Mouse (Mus musculus): Measurements from ENCODE around the gene Lin9. TPM values are rescaled to one million over a fixed set of nuclear protein-coding genes. Genes with fewer than 3 reads are reported as not detected.
A peak's percentile ranks its signal among the peaks of the same experiment; 100 is the strongest.

The Lin9 gene
- total RNA-seq, 2 experiments from 2014 or later: 4.3 to 4.4 TPM

GRCm38 (mm10) chr1:180708935-180709776 lies 68.2 kb downstream of the Lin9 start:
- Histone ChIP-seq H3K4me3 (no peak overlapping the region), H3K27ac (no peak overlapping the region)
- DNase-seq (ENCODE audit: extremely low spot score in 1 of 2, low spot score in 2 of 2): no peak
- no peak for TF ChIP-seq CTCF (IDR thresholded peaks at IDR 0.05)
- intact Hi-C loops (cut with DNase I): no loop called here

DNA sequence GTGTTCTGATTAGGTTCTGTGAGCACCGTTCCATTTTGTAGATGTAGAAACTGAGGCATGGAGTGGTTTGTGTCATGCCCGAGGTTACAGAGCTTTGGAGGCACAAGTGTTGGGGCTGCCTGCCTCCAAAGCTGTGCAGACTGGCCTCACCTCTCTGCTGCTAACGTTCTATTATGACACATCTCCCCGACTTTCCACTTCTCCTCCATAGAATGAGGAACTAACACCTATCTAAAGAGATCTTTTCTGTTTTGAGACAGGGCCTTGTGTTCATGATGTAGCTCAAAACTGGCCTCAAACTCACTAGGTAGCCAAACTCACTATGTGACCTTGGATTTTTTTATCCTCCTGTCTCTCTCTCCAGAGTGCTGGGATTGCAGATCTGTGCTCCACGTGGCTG lies 77.8 kb downstream of the Lin9 start:
- no peak for DNase-seq (ENCODE audit: extremely low spot score in 1 of 2, low spot score in 2 of 2)
- Histone ChIP-seq H3K27ac (no peak overlapping the region), H3K4me3 (no peak overlapping the region)
- intact Hi-C loops (cut with DNase I): no loop called here
- TF ChIP-seq CTCF (IDR thresholded peaks at IDR 0.05): no peak

GRCm38 (mm10) chr1:180719483-180719882 lies 78.5 kb downstream of the Lin9 start:
- DNase-seq (ENCODE audit: extremely low spot score in 1 of 2, low spot score in 2 of 2): no peak
- intact Hi-C loops (cut with DNase I): no loop called here
- Histone ChIP-seq H3K27ac (no peak overlapping the region), H3K4me3 (no peak overlapping the region)
- TF ChIP-seq CTCF (IDR thresholded peaks at IDR 0.05): no peak

DNA sequence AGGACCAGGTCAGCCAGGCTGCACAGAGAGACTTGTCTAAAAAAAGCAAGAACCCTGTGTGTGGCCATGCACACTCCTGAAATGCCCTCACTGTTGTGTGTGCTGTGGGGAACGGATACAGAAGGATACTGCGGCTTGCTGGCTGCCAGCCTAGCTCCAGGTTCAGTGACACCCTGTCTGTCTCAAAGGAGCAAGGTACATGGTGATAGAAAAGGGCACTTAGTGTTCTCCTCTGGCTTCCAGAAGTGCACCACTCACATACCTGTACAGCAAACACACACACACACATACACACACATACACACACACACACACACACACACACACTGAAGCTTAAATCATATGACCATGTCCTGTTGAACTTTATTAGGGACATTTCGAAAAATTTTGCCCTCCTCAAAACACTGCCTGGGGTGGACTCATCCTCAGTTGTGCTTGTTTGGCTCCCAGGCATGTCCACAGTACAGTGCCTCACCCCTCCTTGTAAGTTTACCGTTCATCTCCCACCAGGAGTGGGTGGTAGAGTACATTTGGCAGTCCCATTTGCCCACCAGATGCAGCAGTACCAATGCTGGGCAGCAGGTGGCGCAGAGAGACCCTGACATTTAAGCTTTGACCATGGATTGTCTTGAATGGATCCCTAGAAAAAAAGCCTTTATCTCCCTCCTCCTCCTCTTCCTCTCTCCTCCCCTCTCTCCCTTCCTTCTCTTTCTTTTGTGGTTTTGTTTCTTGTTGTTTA lies 79.2 kb downstream of the Lin9 start:
- intact Hi-C loops (cut with DNase I): loop anchor here (1.0 to 5.0 kb wide), 2 partner anchors 44 to 92 kb away; partner anchors contain the start of gene H3f3a

GRCm38 (mm10) chr1:180722608-180723007 lies 81.7 kb downstream of the Lin9 start:
- no peak overlapping the region for H3K4me3 ChIP-seq
- intact Hi-C loops (cut with DNase I): loop anchor here (5.0 kb wide), 1 partner anchor 90 kb away; the partner anchor contains the start of gene H3f3a

More for the DNA sequence above, 79.2 kb downstream of the Lin9 start:
- peak; percentile 97 for TF ChIP-seq CTCF (IDR thresholded peaks at IDR 0.05)
- Histone ChIP-seq H3K27ac (no peak overlapping the region), H3K4me3 (no peak overlapping the region)
- DNase-seq (ENCODE audit: extremely low spot score in 1 of 2, low spot score in 2 of 2): peak; percentile 73

GRCm38 (mm10) chr1:180723701-180724238 lies 82.8 kb downstream of the Lin9 start:
- no peak for DNase-seq (ENCODE audit: extremely low spot score in 1 of 2, low spot score in 2 of 2)
- no peak overlapping the region for H3K27ac ChIP-seq
- no peak overlapping the region for H3K4me3 ChIP-seq
- no peak for TF ChIP-seq CTCF (IDR thresholded peaks at IDR 0.05)
- intact Hi-C loops (cut with DNase I): loop anchor here (5.0 kb wide), 1 partner anchor 89 kb away; the partner anchor contains the start of gene H3f3a

More at GRCm38 (mm10) chr1:180722608-180723007, 81.7 kb downstream of the Lin9 start:
- no peak for TF ChIP-seq CTCF (IDR thresholded peaks at IDR 0.05)
- H3K27ac ChIP-seq: no peak overlapping the region
- no peak for DNase-seq (ENCODE audit: extremely low spot score in 1 of 2, low spot score in 2 of 2)

GRCm38 (mm10) chr1:180725704-180726179 lies 84.8 kb downstream of the Lin9 start, which contains the start of gene Acbd3:
Gene Acbd3, plus strand, starts transcription at chr1:180726043.
- intact Hi-C loops (cut with DNase I): no loop called here
- peak within 1 kb of the TSS; percentile 100 for H3K4me3 ChIP-seq
- peak within 1 kb of the TSS; percentile 81 for H3K27ac ChIP-seq

DNA sequence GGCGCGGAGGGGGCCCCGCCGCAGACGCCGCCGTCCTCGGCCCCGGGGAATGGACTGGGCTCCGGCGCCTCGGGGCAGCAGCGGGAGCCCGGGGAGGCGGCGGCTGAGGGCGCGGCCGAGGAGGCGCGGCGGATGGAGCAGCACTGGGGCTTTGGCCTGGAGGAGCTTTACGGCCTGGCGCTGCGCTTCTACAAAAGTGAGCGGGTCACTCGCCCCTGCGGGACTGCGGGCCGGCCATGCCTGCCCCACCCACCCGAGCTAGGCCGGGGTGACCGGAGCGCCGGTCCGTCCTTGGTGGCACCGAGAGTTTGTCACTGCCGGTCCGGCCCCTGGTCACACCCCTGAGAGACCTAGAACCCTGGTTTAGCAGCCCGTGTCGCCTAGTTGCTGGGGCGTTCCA lies 85.2 kb downstream of the Lin9 start:
- no peak for DNase-seq (ENCODE audit: extremely low spot score in 1 of 2, low spot score in 2 of 2)
- intact Hi-C loops (cut with DNase I): no loop called here
- Histone ChIP-seq H3K4me3 (peak overlapping the region; percentile 100), H3K27ac (peak overlapping the region; percentile 81)
- no peak; the same call in 1 of the 2 replicates for TF ChIP-seq CTCF (IDR thresholded peaks at IDR 0.05)

More at GRCm38 (mm10) chr1:180725704-180726179, 84.8 kb downstream of the Lin9 start, which contains the start of gene Acbd3:
- no peak; the same call in none of the 2 replicates for TF ChIP-seq CTCF (IDR thresholded peaks at IDR 0.05)
- peak; percentile 89 to 90 for DNase-seq (ENCODE audit: extremely low spot score in 1 of 2, low spot score in 2 of 2)

DNA sequence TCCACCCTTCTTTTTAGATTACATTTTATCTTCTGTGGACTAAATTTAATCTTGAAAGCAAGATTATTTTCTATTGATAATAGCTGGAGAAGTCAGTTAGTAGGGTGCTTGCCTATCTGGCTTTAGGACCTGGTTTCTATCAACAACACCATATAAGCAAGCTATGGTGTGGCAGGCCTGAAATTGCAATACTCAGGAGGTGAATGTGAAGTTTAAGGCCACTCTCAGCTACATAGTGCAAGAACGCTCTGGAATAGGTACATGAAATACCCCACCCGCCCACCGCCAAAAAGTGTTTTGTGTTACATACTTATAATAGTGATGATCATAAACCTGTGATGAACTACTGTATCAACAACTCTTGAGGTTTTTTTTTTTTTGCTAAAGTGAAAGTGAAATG lies 88.3 kb downstream of the Lin9 start:
- intact Hi-C loops (cut with DNase I): no loop called here
- H3K4me3 ChIP-seq: no peak overlapping the region
- H3K27ac ChIP-seq: no peak overlapping the region
- DNase-seq (ENCODE audit: extremely low spot score in 1 of 2, low spot score in 2 of 2): no peak
- TF ChIP-seq CTCF (IDR thresholded peaks at IDR 0.05): no peak

Other genes with a start within 250 kb of the Lin9 start
- gene Stum, start 157.6 kb upstream of the Lin9 start, total RNA-seq (2021): 100 to 1,000 TPM; 166 to 167 TPM
- 10 to 100 TPM; 89.0 to 90.3 TPM for gene Parp1, start 72.2 kb upstream of the Lin9 start, total RNA-seq (2021)
- gene Mixl1, start 55.9 kb downstream of the Lin9 start, total RNA-seq (2021): not detected
- 10 to 100 TPM; 35.0 to 35.3 TPM for gene Acbd3, start 84.9 kb downstream of the Lin9 start, total RNA-seq (2021)
- gene H3f3a, start 172.8 kb downstream of the Lin9 start, total RNA-seq (2021): 100 to 1,000 TPM; 261 to 262 TPM
- gene Sde2, start 210.0 kb downstream of the Lin9 start, total RNA-seq (2021): 10 to 100 TPM; 23.4 to 24.5 TPM

Measured in left cerebral cortex, adult 2 months (tissue).